Mouse (Mus musculus) forebrain, embryonic 11.5 days (tissue): ENCODE measurements at regions not wholly inside any gene's neighbourhood (a gene's known extent, or its start where the extent isn't known, plus 50 kb on each side); places are given as distances from the start of the nearest gene placed in this dataset.

Experiments
- ATAC-seq: fragments of 200-750 bp; cut with Nextera tagmentation; replicated peaks from 2 replicates; pipeline ENCODE4 v1.8.0; 2017; ENCODE audit warnings: moderate TSS enrichment; ENCODE audit not compliant: low FRiP score
- DNase-seq: peaks from one replicate; pipeline ENCODE4 v3.0.0-alpha.2; 2017; ENCODE audit warnings: low spot score
- H3K27ac ChIP-seq: fragments of 300-500 bp; sonication (generic); 2 replicates; pipeline ENCODE4 v1.5.1; 2014; ENCODE audit warnings: low read depth, low read length
- H3K27me3 ChIP-seq: fragments of 300-500 bp; sonication (generic); 2 replicates; pipeline ENCODE4 v1.6.1; 2014; ENCODE audit warnings: mild to moderate bottlenecking, low read length, mixed read lengths; ENCODE audit not compliant: control insufficient read depth, insufficient read depth
- H3K36me3 ChIP-seq: fragments of 300-500 bp; sonication (generic); 2 replicates; pipeline ENCODE4 v1.6.1; 2014; ENCODE audit warnings: mild to moderate bottlenecking, low read length, moderate library complexity, mixed read lengths; ENCODE audit not compliant: control insufficient read depth, insufficient read depth
- H3K4me1 ChIP-seq: fragments of 300-500 bp; sonication (generic); replicated peaks from 2 replicates; pipeline ENCODE4 v1.6.1; 2014; ENCODE audit warnings: low read length, mixed read lengths; ENCODE audit not compliant: control insufficient read depth, insufficient read depth
- H3K4me2 ChIP-seq: fragments of 300-500 bp; sonication (generic); 2 replicates; pipeline ENCODE4 v1.6.1; 2014; ENCODE audit warnings: low read depth, mild to moderate bottlenecking, low read length, moderate library complexity, mixed read lengths; ENCODE audit not compliant: severe bottlenecking
- H3K4me3 ChIP-seq: fragments of 300-500 bp; sonication (generic); 2 replicates; pipeline ENCODE4 v1.5.1; 2014; ENCODE audit warnings: low read depth, low read length
- H3K9ac ChIP-seq: fragments of 300-500 bp; sonication (generic); 2 replicates; pipeline ENCODE4 v1.6.1; 2014; ENCODE audit warnings: low read length
- H3K9me3 ChIP-seq: fragments of 300-500 bp; sonication (generic); 2 replicates; pipeline ENCODE4 v1.6.1; 2016; ENCODE audit warnings: low read length, mixed read lengths; ENCODE audit not compliant: control insufficient read depth
- WGBS: fragments of 180-500 bp; shearing (Covaris S2); extraction: QIAGEN DNeasy Blood & Tissue Kit; methylation state at CpG from one replicate; pipeline ENCODE4 v1.1.7; 2014; 5-methylcytosine and 5-hydroxymethylcytosine counted together

GRCm38 (mm10) chr5:126890710-126891109 lies 350.9 kb upstream of the Tmem132c start:
- no peak for DNase-seq

GRCm38 (mm10) chr5:126893063-126893462 lies 348.5 kb upstream of the Tmem132c start:
- Histone ChIP-seq H3K36me3 (no peaks in the 10 kb centered on the region), H3K9me3 (no peaks in the 10 kb centered on the region), H3K27me3 (no peaks in the 10 kb centered on the region), H3K9ac (no peak overlapping the region), H3K27ac (no peak overlapping the region), H3K4me1 (no peaks in the 10 kb centered on the region), H3K4me3 (no peak overlapping the region), H3K4me2 (no peak overlapping the region)
- ATAC-seq, result no peak
- WGBS, result 90% methylated on average over 4 of the region's 4 CpGs
- DNase-seq, result no peak

More at GRCm38 (mm10) chr5:126890710-126891109, 350.9 kb upstream of the Tmem132c start:
- Histone ChIP-seq H3K27me3 (no peaks in the 10 kb centered on the region), H3K9me3 (no peaks in the 10 kb centered on the region), H3K9ac (no peak overlapping the region), H3K4me1 (no peaks in the 10 kb centered on the region), H3K4me3 (no peak overlapping the region), H3K36me3 (no peaks in the 10 kb centered on the region), H3K27ac (no peak overlapping the region), H3K4me2 (no peak overlapping the region)
- WGBS, result 94% methylated on average over 1 of the region's 1 CpGs
- no peak for ATAC-seq

GRCm38 (mm10) chr5:126910084-126910483 lies 331.5 kb upstream of the Tmem132c start:
- Histone ChIP-seq H3K36me3 (no peaks in the 10 kb centered on the region), H3K4me2 (no peak overlapping the region), H3K4me1 (no peaks in the 10 kb centered on the region), H3K9me3 (no peaks in the 10 kb centered on the region), H3K4me3 (no peak overlapping the region), H3K27me3 (no peaks in the 10 kb centered on the region), H3K9ac (no peak overlapping the region), H3K27ac (no peak overlapping the region)
- DNase-seq (no peak), ATAC-seq (no peak)
- 81% methylated on average over 2 of the region's 2 CpGs for WGBS

GRCm38 (mm10) chr5:126917300-126917699 lies 324.3 kb upstream of the Tmem132c start:
- Histone ChIP-seq H3K27ac (no peak overlapping the region), H3K27me3 (no peaks in the 10 kb centered on the region), H3K4me2 (no peak overlapping the region), H3K36me3 (no peaks in the 10 kb centered on the region), H3K9me3 (no peaks in the 10 kb centered on the region; the same call in 1 of the 2 replicates), H3K4me1 (no peaks in the 10 kb centered on the region), H3K4me3 (no peak overlapping the region), H3K9ac (no peak overlapping the region)
- ATAC-seq (no peak), DNase-seq (no peak)
- WGBS, result 73% methylated on average over 7 of the region's 7 CpGs

GRCm38 (mm10) chr5:126933466-126933865 lies 308.1 kb upstream of the Tmem132c start:
- DNase-seq (peak; percentile 50), ATAC-seq (no peak)
- WGBS, result 64% methylated on average over 2 of the region's 2 CpGs
- H3K4me2 ChIP-seq, result no peak overlapping the region
- H3K9me3 ChIP-seq, result no peaks in the 10 kb centered on the region
- no peak overlapping the region for H3K27ac ChIP-seq
- H3K9ac ChIP-seq, result no peak overlapping the region
- H3K4me1 ChIP-seq, result no peaks in the 10 kb centered on the region
- H3K36me3 ChIP-seq, result no peaks in the 10 kb centered on the region
- H3K4me3 ChIP-seq, result no peak overlapping the region
- no peaks in the 10 kb centered on the region for H3K27me3 ChIP-seq

GRCm38 (mm10) chr5:126944861-126945260 lies 296.7 kb upstream of the Tmem132c start:
- H3K36me3 ChIP-seq, result no peaks in the 10 kb centered on the region
- H3K27ac ChIP-seq, result no peak overlapping the region
- ATAC-seq (no peak), DNase-seq (no peak)
- H3K9ac ChIP-seq, result no peak overlapping the region
- no peaks in the 10 kb centered on the region for H3K9me3 ChIP-seq
- no peaks in the 10 kb centered on the region for H3K27me3 ChIP-seq
- no peaks in the 10 kb centered on the region for H3K4me1 ChIP-seq
- WGBS, result 90% methylated on average over 7 of the region's 7 CpGs
- no peak overlapping the region for H3K4me2 ChIP-seq
- H3K4me3 ChIP-seq, result no peak overlapping the region

- WGBS, result 83% methylated on average over 5 of the region's 5 CpGs
- ATAC-seq, result no peak
- Histone ChIP-seq H3K27ac (no peak overlapping the region), H3K9ac (no peak overlapping the region), H3K36me3 (no peaks in the 10 kb centered on the region), H3K4me3 (no peak overlapping the region), H3K27me3 (no peaks in the 10 kb centered on the region), H3K9me3 (no peaks in the 10 kb centered on the region), H3K4me2 (no peak overlapping the region), H3K4me1 (no peaks in the 10 kb centered on the region)
- DNase-seq, result no peak
Observed at GRCm38 (mm10) chr5:126954189-126954588, 287.4 kb upstream of the Tmem132c start.

GRCm38 (mm10) chr5:126954634-126955033 lies 287.0 kb upstream of the Tmem132c start:
- Histone ChIP-seq H3K4me2 (no peak overlapping the region), H3K4me3 (no peak overlapping the region), H3K9me3 (no peaks in the 10 kb centered on the region), H3K27me3 (no peaks in the 10 kb centered on the region), H3K4me1 (no peaks in the 10 kb centered on the region), H3K27ac (no peak overlapping the region), H3K36me3 (no peaks in the 10 kb centered on the region), H3K9ac (no peak overlapping the region)
- WGBS, result 92% methylated on average over 6 of the region's 6 CpGs
- no peak for ATAC-seq
- DNase-seq, result no peak

GRCm38 (mm10) chr5:126964577-126964976 lies 277.0 kb upstream of the Tmem132c start:
- H3K27me3 ChIP-seq, result no peaks in the 10 kb centered on the region
- no peak overlapping the region for H3K4me2 ChIP-seq
- H3K27ac ChIP-seq, result no peak overlapping the region
- H3K9ac ChIP-seq, result no peak overlapping the region
- H3K36me3 ChIP-seq, result no peaks in the 10 kb centered on the region
- no peaks in the 10 kb centered on the region for H3K4me1 ChIP-seq
- ATAC-seq, result no peak
- 83% methylated on average over 4 of the region's 4 CpGs for WGBS
- no peak for DNase-seq
- H3K4me3 ChIP-seq, result no peak overlapping the region
- no peaks in the 10 kb centered on the region for H3K9me3 ChIP-seq
